Mouse (Mus musculus) MEL (cell line): ENCODE results near the gene Snap25.

Experiments used
- CTCF ChIP-seq, 3 experiments: IDR thresholded peaks in 2 of 3; conservative IDR thresholded peaks in 1 of 3; 2 replicates each; pipeline ENCODE4 v1.5.1; 2011 to 2012; ENCODE audit warnings: low read length in 3 of 3, low read depth in 2 of 3, mild to moderate bottlenecking in 2 of 3, improper control_type of control experiment in 1 of 3, inconsistent platforms in 1 of 3, mixed read lengths in 1 of 3, moderate library complexity in 1 of 3; ENCODE audit not compliant: control insufficient read depth in 1 of 3, insufficient read depth in 1 of 3, poor library complexity in 1 of 3, severe bottlenecking in 1 of 3
- E2F4 ChIP-seq: IDR thresholded peaks from 2 replicates; pipeline ENCODE4 v1.6.1; 2011; ENCODE audit warnings: low read depth, low read length, improper control_type of control experiment, borderline replicate concordance
- MAFK ChIP-seq: IDR thresholded peaks from 2 replicates; pipeline ENCODE4 v1.6.1; 2011; ENCODE audit warnings: low read depth, mild to moderate bottlenecking, low read length, improper control_type of control experiment, borderline replicate concordance
- MAX ChIP-seq: IDR thresholded peaks from 2 replicates; pipeline ENCODE4 v1.6.1; 2011; ENCODE audit warnings: low read length, improper control_type of control experiment
- MEF2A ChIP-seq: IDR thresholded peaks from 2 replicates; pipeline ENCODE4 v1.6.1; 2014; ENCODE audit warnings: low read depth, mild to moderate bottlenecking, inconsistent platforms, low read length, improper control_type of control experiment; ENCODE audit not compliant: poor library complexity, insufficient replicate concordance, severe bottlenecking; ENCODE audit errors: extremely low read depth
- MXI1 ChIP-seq: IDR thresholded peaks from 2 replicates; pipeline ENCODE4 v1.6.1; 2011; ENCODE audit warnings: mild to moderate bottlenecking, low read depth, low read length, improper control_type of control experiment
- MYB ChIP-seq: IDR thresholded peaks from 2 replicates; pipeline ENCODE4 v1.6.1; 2011; ENCODE audit warnings: mild to moderate bottlenecking, low read depth, low read length, improper control_type of control experiment
- POLR2A ChIP-seq, 2 experiments: IDR thresholded peaks; 2 replicates each; pipeline ENCODE4 v1.6.1; 2011 to 2012; ENCODE audit warnings: low read length in 2 of 2, mild to moderate bottlenecking in 2 of 2, control low read depth in 1 of 2, improper control_type of control experiment in 1 of 2, low read depth in 1 of 2, moderate library complexity in 1 of 2; ENCODE audit not compliant: control insufficient read depth in 1 of 2, insufficient read depth in 1 of 2, poor library complexity in 1 of 2
- POLR2AphosphoS2 ChIP-seq: IDR thresholded peaks from 2 replicates; pipeline ENCODE4 v1.6.1; 2011; ENCODE audit warnings: low read length, improper control_type of control experiment
- TAL1 ChIP-seq: IDR thresholded peaks from 2 replicates; pipeline ENCODE4 v1.6.1; 2012; ENCODE audit warnings: mild to moderate bottlenecking, inconsistent platforms, low read length, moderate library complexity, mixed read lengths
- TCF12 ChIP-seq: IDR thresholded peaks from 2 replicates; pipeline ENCODE4 v1.6.1; 2014; ENCODE audit warnings: low read depth, mild to moderate bottlenecking, inconsistent platforms, low read length, improper control_type of control experiment, moderate library complexity
- ZMIZ1 ChIP-seq: IDR thresholded peaks from 2 replicates; pipeline ENCODE4 v1.6.1; 2012; ENCODE audit warnings: low read depth, mild to moderate bottlenecking, inconsistent platforms, low read length, improper control_type of control experiment, moderate library complexity

- TF ChIP-seq MEF2A (no peak), CTCF (IDR thresholded peaks at IDR 0.05 in 2 of 3, conservative IDR thresholded peaks at IDR 0.05 in 1 of 3; ENCODE audit: control insufficient read depth in 1 of 3, insufficient read depth in 1 of 3, low read depth in 2 of 3, low read length in 3 of 3, poor library complexity in 1 of 3, severe bottlenecking in 1 of 3) (no peak), ZMIZ1 (no peak), MAFK (no peak), POLR2AphosphoS2 (no peak), MXI1 (no peak), POLR2A (IDR thresholded peaks at IDR 0.05; ENCODE audit: control insufficient read depth in 1 of 2, insufficient read depth in 1 of 2, low read depth in 1 of 2, low read length in 2 of 2, poor library complexity in 1 of 2) (no peak), TAL1 (no peak), MYB (no peak), TCF12 (no peak), E2F4 (no peak), MAX (no peak)
Measured at GRCm38 (mm10) chr2:136807992-136808726, 94.9 kb downstream of the Snap25 start.
